Mouse (Mus musculus): Measurements from ENCODE around the gene Top2a.

The Top2a gene

GRCm38 (mm10) chr11:98949958-98950460 is 74.0 kb downstream of the Top2a start:
- DNase-seq (ENCODE audit: low spot score): no peak

GRCm38 (mm10) chr11:98949242-98949957 is 74.6 kb downstream of the Top2a start:
- no peak for DNase-seq (ENCODE audit: low spot score)

- DNase-seq (ENCODE audit: low spot score): no peak
Measured at GRCm38 (mm10) chr11:98947969-98948569, 75.9 kb downstream of the Top2a start.

- no peak for DNase-seq (ENCODE audit: low spot score)
Measured at GRCm38 (mm10) chr11:98945605-98945977, 78.4 kb downstream of the Top2a start.

GRCm38 (mm10) chr11:98944897-98945604 is 78.9 kb downstream of the Top2a start:
- no peak for DNase-seq (ENCODE audit: low spot score)

GRCm38 (mm10) chr11:98943741-98944461 is 80.1 kb downstream of the Top2a start:
- DNase-seq (ENCODE audit: low spot score): no peak
